Mouse (Mus musculus) B cell, adult (primary cell): ENCODE results near the gene Spaca1. TPM values are rescaled to one million over a fixed set of nuclear protein-coding genes. Genes with fewer than 3 reads are reported as not detected.

Experiments
- total RNA-seq: library from RNA; stranded (reverse); gene quantifications from 4 replicates; pipeline ENCODE4 v1.2.4, GENCODE M21; 2023; ENCODE audit not compliant: inconsistent age

Gene Spaca1
- not detected in 4 replicates for total RNA-seq

DNA sequence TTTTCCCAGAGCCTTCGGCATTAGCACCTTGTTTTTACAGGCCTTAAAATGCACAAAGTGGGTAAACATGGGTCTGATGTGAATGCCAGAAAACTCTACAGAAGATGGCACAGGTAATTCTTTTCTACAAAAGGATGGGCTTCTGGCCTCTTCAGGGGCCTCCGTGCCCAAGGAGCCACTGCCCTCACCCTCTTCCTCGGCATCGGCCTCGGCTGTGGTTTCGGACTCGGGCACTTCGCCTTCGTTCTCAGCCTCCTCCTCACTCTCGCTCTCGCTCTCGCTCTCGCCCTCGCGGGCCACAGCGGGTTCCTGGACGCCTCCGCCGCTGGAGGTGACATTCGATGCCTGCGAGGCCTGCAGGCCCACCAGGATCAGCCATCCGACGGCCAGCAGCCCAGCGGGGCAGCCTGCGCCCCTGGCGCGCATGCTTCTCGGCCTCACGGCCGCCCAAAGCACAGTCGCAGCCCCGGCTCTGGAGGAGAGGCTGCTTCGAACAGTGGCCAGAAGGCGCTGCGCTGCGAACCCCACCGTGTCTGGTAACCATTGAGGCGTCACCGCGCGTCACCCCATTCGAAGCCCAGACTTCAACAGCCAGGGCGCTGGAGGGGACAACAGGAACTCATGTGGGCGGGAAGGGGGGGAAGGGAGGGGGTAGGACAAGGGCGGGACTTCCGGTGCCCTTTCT lies at the start of gene Spaca1:
Gene Spaca1, minus strand, starts transcription at position 621 of the 685 bp plus-strand sequence.

Other genes starting within 250 kb of the Spaca1 start
- not detected in 4 replicates for gene Cnr1, start 125.6 kb downstream of the Spaca1 start, total RNA-seq